Mouse (Mus musculus) B cell, adult 2 months (primary cell): ENCODE results near the gene Otulinl.

Experiments
- DNase-seq, 2 experiments: peaks; one replicate each; pipeline ENCODE4 v3.0.0; 2022

Gene Otulinl

DNA sequence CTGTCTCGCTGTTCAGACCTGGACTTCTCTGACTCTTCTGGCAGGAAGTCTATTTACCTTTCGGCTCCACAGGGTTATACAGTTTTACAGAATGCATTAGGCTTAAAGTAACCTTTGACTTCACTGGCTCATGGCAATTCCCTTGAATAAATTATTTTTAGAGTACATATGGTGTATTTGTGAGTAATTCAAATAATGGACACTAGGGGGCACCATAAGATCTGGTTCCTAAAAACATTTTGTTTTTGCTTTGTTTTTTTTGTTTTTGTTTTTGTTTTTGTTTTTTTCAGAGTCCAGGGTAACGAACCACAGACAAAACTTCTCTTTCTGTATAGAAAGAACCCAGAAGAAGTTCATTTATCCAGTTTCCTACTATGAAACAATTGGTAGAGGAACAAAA is 33.7 kb downstream of the Otulinl start:
- no peak for DNase-seq

- DNase-seq = no peak
Observed at GRCm38 (mm10) chr15:27646665-27647064, 34.7 kb downstream of the Otulinl start.

GRCm38 (mm10) chr15:27645250-27645649 is 36.1 kb downstream of the Otulinl start:
- no peak for DNase-seq

DNA sequence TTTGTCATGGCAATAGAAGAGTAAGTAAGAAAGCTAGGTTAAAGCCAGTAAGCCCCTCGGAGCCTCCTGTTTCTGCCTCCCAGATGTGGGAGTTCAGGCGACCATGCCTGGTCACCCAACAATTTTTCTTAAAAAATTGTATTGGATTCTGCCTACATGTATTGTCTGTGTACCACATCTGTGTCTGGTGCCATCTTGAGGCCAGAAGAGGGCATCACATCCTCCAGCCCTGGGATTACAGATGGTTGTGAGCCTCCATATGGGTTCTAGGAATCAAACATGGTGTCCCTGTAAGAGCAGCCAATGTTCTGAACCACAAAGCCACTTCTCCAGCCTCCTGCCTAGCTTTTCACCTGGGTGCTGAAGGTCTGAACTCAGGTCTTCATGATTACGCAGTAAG is 38.5 kb downstream of the Otulinl start:
- peak; percentile 66 to 71 for DNase-seq

GRCm38 (mm10) chr15:27641171-27641570 is 40.2 kb downstream of the Otulinl start:
- peak; percentile 57 to 63 for DNase-seq

GRCm38 (mm10) chr15:27633941-27634900 is 47.2 kb downstream of the Otulinl start:
- no peak for DNase-seq

GRCm38 (mm10) chr15:27630601-27631383 is 50.6 kb downstream of the Otulinl start, which contains the start of gene Otulin:
TSS of gene Otulin (minus strand) at chr15:27630693.
- DNase-seq = peak; percentile 99

DNA sequence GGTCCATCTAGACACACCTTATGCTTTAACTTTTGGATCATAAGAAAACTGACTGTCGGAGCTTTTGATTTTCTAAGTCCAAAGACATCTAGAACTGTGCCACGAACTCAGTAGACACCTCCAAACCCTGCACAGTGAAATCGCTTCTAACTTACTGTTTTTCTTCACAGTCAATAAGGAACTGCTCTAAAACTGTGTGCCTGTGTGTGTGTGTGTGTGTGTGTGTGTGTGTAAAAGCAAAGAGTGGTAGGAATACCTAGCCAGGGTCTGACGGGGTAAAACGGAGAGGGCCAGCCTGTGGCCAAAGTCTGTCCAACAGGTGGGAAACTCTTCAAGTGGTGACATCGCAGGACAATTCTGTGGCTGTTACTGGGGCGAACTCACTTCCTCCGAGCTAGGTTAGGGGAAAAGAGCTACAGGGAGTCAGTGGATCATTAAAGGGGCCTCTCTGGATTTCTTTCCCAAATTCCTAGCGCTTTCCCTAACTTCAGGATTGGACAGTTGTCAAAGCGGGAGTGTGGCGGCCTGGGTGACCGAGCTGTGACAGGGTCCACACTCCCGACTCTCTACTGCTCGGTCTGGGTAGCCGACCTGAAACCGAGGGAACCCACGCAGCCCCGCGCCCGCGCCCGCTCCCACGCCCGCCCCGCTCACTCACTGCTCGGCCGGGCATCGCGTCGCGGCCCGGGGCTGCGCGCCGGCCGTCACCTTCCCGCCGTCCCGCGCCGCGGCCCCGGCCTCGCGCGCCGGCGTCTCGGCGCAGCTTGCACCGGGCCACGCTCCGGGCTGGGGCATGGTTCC is 51.4 kb downstream of the Otulinl start:
- DNase-seq = peak; percentile 39 to 48

DNA sequence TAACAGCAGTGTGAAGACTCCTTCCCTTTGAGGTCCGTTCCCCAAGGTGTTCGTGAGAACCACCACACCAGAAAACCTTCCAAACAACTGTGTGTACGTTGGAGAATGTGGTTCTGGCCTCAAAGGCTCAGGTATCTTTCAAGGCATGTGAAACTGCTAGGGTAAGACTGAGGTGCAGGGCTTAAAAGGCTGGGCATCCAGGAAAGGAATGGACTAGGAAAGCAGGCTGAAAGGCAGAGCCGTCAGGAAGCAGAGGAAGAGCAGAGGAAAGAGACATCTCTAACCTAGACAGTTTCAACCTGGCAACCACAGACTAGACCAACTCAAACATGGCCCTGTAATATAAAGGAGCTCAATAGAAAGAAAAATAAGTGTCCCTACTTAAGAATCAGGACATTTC is 52.3 kb downstream of the Otulinl start:
- DNase-seq = no peak

DNA sequence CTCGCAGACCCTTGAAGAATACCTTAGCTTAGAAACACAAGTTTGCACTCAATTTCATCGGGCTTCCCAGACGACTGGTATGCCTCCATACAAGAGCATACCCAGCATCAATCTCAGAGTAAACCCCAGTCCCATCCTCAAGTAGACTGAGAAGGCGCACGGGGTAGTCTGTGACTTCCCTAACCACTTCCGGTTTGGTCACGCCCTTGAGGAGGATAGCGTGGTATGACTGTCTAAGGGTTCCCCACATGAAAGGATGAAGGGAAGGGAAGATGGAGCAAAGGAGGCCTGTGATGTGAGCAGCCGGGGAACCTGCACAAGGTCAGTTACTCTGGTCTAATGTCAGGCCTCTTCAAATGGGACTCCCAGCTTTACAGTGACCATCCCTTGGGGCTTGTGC is 53.6 kb downstream of the Otulinl start:
- peak; percentile 49 to 56 for DNase-seq

DNA sequence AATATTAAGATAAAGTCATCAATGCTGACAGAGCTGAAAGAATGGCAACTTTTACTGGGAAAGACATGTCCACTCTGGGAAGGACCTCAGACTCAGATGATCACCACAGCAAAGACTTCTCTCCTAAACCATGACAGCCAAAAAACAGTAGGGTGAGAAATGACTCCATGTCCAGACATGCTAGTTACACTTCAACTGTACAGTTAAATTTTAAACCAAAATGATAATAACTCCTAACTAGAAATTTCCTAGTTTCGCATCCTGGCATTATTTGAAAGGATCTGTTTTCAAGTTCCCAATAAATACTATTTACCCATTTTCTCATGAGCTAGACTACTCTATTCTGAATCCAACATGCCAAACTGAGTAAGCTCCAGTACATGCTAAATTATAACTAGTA is 55.1 kb downstream of the Otulinl start:
- DNase-seq = no peak

- DNase-seq = no peak
Observed at GRCm38 (mm10) chr15:27625890-27626255, 55.5 kb downstream of the Otulinl start.

DNA sequence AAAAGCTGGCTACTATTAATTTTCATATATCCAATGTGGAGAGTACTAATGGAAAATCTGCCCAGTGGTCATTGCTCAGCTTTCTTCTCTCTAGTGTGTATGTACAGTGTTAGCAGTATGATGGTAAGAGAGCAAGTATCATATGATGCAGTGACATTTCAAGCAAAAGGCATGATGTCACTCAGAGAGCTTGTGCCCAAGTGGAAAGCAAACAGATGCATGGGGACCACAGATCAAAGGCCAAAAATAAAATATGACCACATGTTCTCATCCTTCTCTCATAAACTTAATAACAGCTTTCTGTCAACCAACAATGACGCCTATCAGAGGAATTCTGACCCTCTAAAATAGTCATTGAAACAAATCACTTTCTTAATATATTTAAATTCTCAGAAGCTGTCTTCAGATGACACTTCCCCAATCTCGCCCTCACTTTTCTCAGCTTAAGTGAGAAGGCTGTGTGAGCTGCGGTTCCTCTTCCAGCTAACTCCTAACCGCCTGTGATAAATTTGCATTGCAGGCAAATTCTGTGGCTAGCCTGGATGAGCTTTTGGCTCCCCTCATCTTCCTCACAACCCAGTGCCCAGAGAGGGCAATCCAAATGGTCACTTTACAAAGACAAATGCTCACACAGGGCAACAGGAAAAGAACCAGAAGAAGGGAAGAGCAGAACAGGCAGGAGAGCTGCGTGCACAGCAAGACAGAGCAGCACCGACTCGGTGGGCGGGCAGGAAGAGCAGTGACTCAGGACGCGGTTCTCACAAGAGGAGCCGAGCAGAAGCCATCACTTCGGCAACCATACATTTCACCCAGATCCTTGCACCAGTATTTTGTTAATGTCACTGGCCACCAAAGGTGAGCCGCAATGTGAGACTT is 56.1 kb downstream of the Otulinl start:
- DNase-seq = peak; percentile 80 to 81

- no peak for DNase-seq
Observed at GRCm38 (mm10) chr15:27623286-27623685, 58.1 kb downstream of the Otulinl start.

- DNase-seq = peak in 1 of 2 experiments; percentile 33
Observed at GRCm38 (mm10) chr15:27620475-27621185, 60.7 kb downstream of the Otulinl start.

- no peak for DNase-seq
Observed at GRCm38 (mm10) chr15:27619683-27620082, 61.7 kb downstream of the Otulinl start.

- DNase-seq = no peak
Observed at GRCm38 (mm10) chr15:27618778-27619533, 62.4 kb downstream of the Otulinl start.

GRCm38 (mm10) chr15:27617227-27617626 is 64.2 kb downstream of the Otulinl start:
- no peak for DNase-seq

GRCm38 (mm10) chr15:27616159-27616558 is 65.2 kb downstream of the Otulinl start:
- no peak for DNase-seq

DNA sequence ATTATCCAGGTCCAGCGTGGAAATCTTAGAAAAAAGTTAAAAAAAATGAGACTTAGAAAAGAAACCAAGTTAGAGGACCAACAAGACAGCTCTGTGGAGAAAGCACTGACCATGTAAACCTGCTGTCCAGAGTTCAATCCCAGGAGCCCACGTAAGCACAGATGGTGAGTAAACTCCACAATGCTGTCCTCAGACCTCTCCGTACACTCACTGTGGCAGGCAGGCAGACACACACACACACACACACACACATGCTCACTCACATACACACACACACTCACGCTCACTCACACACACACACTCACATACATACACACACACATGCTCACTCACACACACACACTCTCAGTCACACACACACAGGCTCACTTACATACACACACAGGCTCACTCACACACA is 68.1 kb downstream of the Otulinl start:
- no peak for DNase-seq
